Mouse (Mus musculus) bone marrow, adult 2 months (tissue): ENCODE measurements around the gene Grip1.

Source experiments
- CTCF ChIP-seq: fragments of 200-500 bp; IDR thresholded peaks from 2 replicates; pipeline ENCODE4 v1.5.1; 2011; ENCODE audit warnings: low read length, control low read depth; ENCODE audit not compliant: control insufficient read depth, insufficient read depth
- POLR2A ChIP-seq: fragments of 200-500 bp; IDR thresholded peaks from 2 replicates; pipeline ENCODE4 v1.6.1; 2011; ENCODE audit warnings: low read depth, mild to moderate bottlenecking, control low read depth, low read length, borderline replicate concordance; ENCODE audit not compliant: control insufficient read depth

- no peak for TF ChIP-seq CTCF
- TF ChIP-seq POLR2A: no peak
Measured at GRCm38 (mm10) chr10:119547875-119548274, 94.2 kb downstream of the Grip1 start.
